Mouse (Mus musculus): ENCODE data around the gene Gde1.

- TF ChIP-seq CTCF (IDR thresholded peaks at IDR 0.05; ENCODE audit: control insufficient read depth, insufficient read depth, low read length) (no peak), POLR2A (IDR thresholded peaks at IDR 0.05; ENCODE audit: borderline replicate concordance, control insufficient read depth, low read depth, low read length) (no peak)
Measured at GRCm38 (mm10) chr7:118749706-118750105, 44.1 kb upstream of the Gde1 start.

Measured in bone marrow, adult 2 months (tissue).